Mouse (Mus musculus): ENCODE results near the gene Serpina3j.
"Not testable (repeated sequence)": the region's sequence is repeated elsewhere in the genome, so short reads cannot be mapped to it uniquely, and the experiment has no call there.

DNA sequence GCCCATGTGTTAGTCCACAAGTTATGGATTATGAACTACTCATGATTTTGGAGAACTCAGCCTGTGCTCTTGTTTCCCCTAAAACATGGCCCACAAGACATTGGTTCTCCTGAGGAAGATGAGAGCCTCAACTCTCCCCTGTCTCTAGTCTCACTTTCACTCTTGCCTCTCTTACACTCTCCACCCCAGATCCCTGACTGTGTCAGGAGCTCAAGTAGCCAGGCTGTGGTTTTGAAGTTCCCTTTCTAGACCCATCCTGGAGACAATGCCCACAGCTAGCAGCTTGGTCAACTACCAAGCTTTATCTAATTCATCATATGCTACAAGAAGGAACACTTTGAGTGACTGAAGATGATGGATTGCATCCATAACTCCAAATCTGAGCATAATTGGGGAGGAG lies 28.1 kb downstream of the Serpina3j start:
- TF ChIP-seq CTCF (IDR thresholded peaks at IDR 0.05; ENCODE audit: extremely low read depth, insufficient read length, insufficient replicate concordance, low read depth, low read length); POLR2A (IDR thresholded peaks at IDR 0.05; ENCODE audit: low read depth, low read length): not testable (repeated sequence)
